Mouse (Mus musculus): ENCODE measurements around the gene Rftn1. TPM values are rescaled to one million over a fixed set of nuclear protein-coding genes. Genes with fewer than 3 reads are reported as not detected.

The Rftn1 gene
- total RNA-seq, 2 experiments from 2014 or later = 52.4 to 53.7 TPM

- DNase-seq = no peak
- intact Hi-C loops (cut with DNase I) = no loop called here
These were observed 219.4 kb downstream of the Rftn1 start for GRCm38 (mm10) chr17:49971057-49971456.

- DNase-seq = peak; percentile 61 to 74
- intact Hi-C loops (cut with DNase I) = loop anchor here (1.0 to 2.0 kb wide), 2 partner anchors 222 to 269 kb away; partner anchors contain the start of gene Rftn1
These were observed 221.8 kb downstream of the Rftn1 start for GRCm38 (mm10) chr17:49968467-49969207.

- intact Hi-C loops (cut with DNase I) = no loop called here
- DNase-seq = no peak
These were observed 224.4 kb downstream of the Rftn1 start for GRCm38 (mm10) chr17:49965846-49966762.

- intact Hi-C loops (cut with DNase I) = no loop called here
- DNase-seq = no peak
These were observed 225.4 kb downstream of the Rftn1 start for GRCm38 (mm10) chr17:49965035-49965434.

GRCm38 (mm10) chr17:49964471-49964870 is 226.0 kb downstream of the Rftn1 start:
- DNase-seq = no peak
- intact Hi-C loops (cut with DNase I) = no loop called here

GRCm38 (mm10) chr17:49959021-49959420 is 231.5 kb downstream of the Rftn1 start:
- intact Hi-C loops (cut with DNase I) = no loop called here
- DNase-seq = no peak

GRCm38 (mm10) chr17:49951856-49952607 is 238.4 kb downstream of the Rftn1 start:
- intact Hi-C loops (cut with DNase I) = loop anchor here (1.0 kb wide), 2 partner anchors 239 to 285 kb away; no protein-coding TSS in a partner anchor
- peak; percentile 31 to 47 for DNase-seq

GRCm38 (mm10) chr17:49951491-49951855 is 239.0 kb downstream of the Rftn1 start:
- intact Hi-C loops (cut with DNase I) = loop anchor here (1.0 kb wide), 2 partner anchors 240 to 286 kb away; no protein-coding TSS in a partner anchor
- DNase-seq = peak; percentile 83 to 90

- intact Hi-C loops (cut with DNase I) = no loop called here
- DNase-seq = no peak
These were observed 247.8 kb downstream of the Rftn1 start for GRCm38 (mm10) chr17:49942674-49943073.

Other genes with a start within 250 kb of the Rftn1 start
- under 1 TPM; 0.17 TPM for gene Dazl, start 103.0 kb upstream of the Rftn1 start, total RNA-seq (2021)